Mouse (Mus musculus) lung, adult 2 months (tissue): ENCODE data around the gene Pop7.

ENCODE experiments used
- CTCF ChIP-seq: fragments of 200-500 bp; IDR thresholded peaks from 2 replicates; pipeline ENCODE4 v1.5.1; 2011; ENCODE audit warnings: mild to moderate bottlenecking, low read length, control low read depth; ENCODE audit not compliant: insufficient read depth
- POLR2A ChIP-seq: fragments of 200-500 bp; IDR thresholded peaks from 2 replicates; pipeline ENCODE4 v1.6.1; 2011; ENCODE audit warnings: low read depth, mild to moderate bottlenecking, control low read depth, low read length, borderline replicate concordance; ENCODE audit errors: extremely low read depth

DNA sequence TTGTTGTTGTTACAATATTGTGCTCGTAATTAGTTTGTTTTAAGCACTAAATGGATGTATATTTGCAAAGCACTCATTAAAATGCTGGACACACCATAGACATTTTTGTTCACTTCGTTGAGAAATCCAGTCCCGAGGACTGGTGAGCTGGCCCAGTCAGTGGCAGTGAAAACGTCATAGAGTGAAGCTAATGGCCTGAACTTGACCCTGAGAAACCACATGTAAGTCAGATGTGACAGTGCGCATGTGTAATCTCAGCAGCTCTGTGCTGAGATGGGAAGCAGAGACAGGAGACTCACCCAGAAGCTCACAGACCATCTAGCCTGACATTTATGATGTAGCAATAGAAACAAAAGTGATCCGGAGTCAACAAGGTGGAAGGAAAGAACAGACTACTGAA lies 42.6 kb upstream of the Pop7 start:
- TF ChIP-seq CTCF (no peak), POLR2A (no peak)
